Mouse (Mus musculus) WW6 (cell line): ENCODE results near the gene Sbno2.
"Not testable (repeated sequence)": the region's sequence is repeated elsewhere in the genome, so short reads cannot be mapped to it uniquely, and the experiment has no call there.

ENCODE experiments used
- DNase-seq: peaks from one replicate; pipeline ENCODE4 v3.0.0-alpha.2; 2013; ENCODE audit warnings: low read depth, low spot score

Gene Sbno2

GRCm38 (mm10) chr10:80057683-80058326 lies 47.6 kb downstream of the Sbno2 start:
- DNase-seq, result no peak

- no peak for DNase-seq
Measured at GRCm38 (mm10) chr10:80056976-80057682, 48.2 kb downstream of the Sbno2 start.

- no peak for DNase-seq
Measured at GRCm38 (mm10) chr10:80056506-80056905, 48.9 kb downstream of the Sbno2 start.

- no peak for DNase-seq
Measured at GRCm38 (mm10) chr10:80055891-80056290, 49.5 kb downstream of the Sbno2 start.

GRCm38 (mm10) chr10:80055364-80055763 lies 50.0 kb downstream of the Sbno2 start:
- DNase-seq, result no peak

GRCm38 (mm10) chr10:80054911-80055310 lies 50.5 kb downstream of the Sbno2 start:
- DNase-seq, result not testable (repeated sequence)

GRCm38 (mm10) chr10:80053831-80054815 lies 51.2 kb downstream of the Sbno2 start:
- no peak for DNase-seq

GRCm38 (mm10) chr10:80053259-80053780 lies 52.1 kb downstream of the Sbno2 start:
- DNase-seq, result peak; percentile 97

- DNase-seq, result no peak
Measured at GRCm38 (mm10) chr10:80052374-80052764, 53.0 kb downstream of the Sbno2 start.

- DNase-seq, result peak; percentile 73
Measured at GRCm38 (mm10) chr10:80051618-80052373, 53.6 kb downstream of the Sbno2 start.

GRCm38 (mm10) chr10:80050885-80051617 lies 54.3 kb downstream of the Sbno2 start:
- peak; percentile 80 for DNase-seq

- no peak for DNase-seq
Measured at GRCm38 (mm10) chr10:80050244-80050643, 55.1 kb downstream of the Sbno2 start.

GRCm38 (mm10) chr10:80048834-80049233 lies 56.5 kb downstream of the Sbno2 start:
- no peak for DNase-seq

GRCm38 (mm10) chr10:80048396-80048795 lies 57.0 kb downstream of the Sbno2 start:
- DNase-seq, result no peak

GRCm38 (mm10) chr10:80047041-80047565 lies 58.3 kb downstream of the Sbno2 start, which contains the start of gene Gpx4:
Gene Gpx4 (plus strand): TSS chr10:80047166.
- DNase-seq, result no peak

GRCm38 (mm10) chr10:80045766-80046165 lies 59.6 kb downstream of the Sbno2 start:
- DNase-seq, result no peak

GRCm38 (mm10) chr10:80045364-80045763 lies 60.0 kb downstream of the Sbno2 start:
- not testable (repeated sequence) for DNase-seq

- no peak for DNase-seq
Measured at GRCm38 (mm10) chr10:80044087-80044486, 61.3 kb downstream of the Sbno2 start.

- DNase-seq, result not testable (repeated sequence)
Measured at GRCm38 (mm10) chr10:80041409-80042060, 63.8 kb downstream of the Sbno2 start.
